Mouse (Mus musculus) spleen, adult 2 months (tissue): Measurements from ENCODE around the gene Pon2.

Experiments
- CTCF ChIP-seq: fragments of 200-500 bp; IDR thresholded peaks from 2 replicates; pipeline ENCODE4 v1.5.1; 2011; ENCODE audit warnings: mild to moderate bottlenecking, inconsistent platforms; ENCODE audit not compliant: insufficient read depth, insufficient read length, insufficient replicate concordance; ENCODE audit errors: extremely low read depth
- POLR2A ChIP-seq: fragments of 200-500 bp; IDR thresholded peaks from 2 replicates; pipeline ENCODE4 v1.6.1; 2011; ENCODE audit warnings: low read depth, low read length, inconsistent platforms

GRCm38 (mm10) chr6:5292841-5293240 is 5.4 kb downstream of the Pon2 start:
- TF ChIP-seq CTCF (no peak), POLR2A (no peak)
